Mouse (Mus musculus): ENCODE data around the gene Phtf2. TPM values are rescaled to one million over a fixed set of nuclear protein-coding genes. Genes with fewer than 3 reads are reported as not detected.
"Not testable (repeated sequence)": the region's sequence is repeated elsewhere in the genome, so short reads cannot be mapped to it uniquely, and the experiment has no call there.

The Phtf2 gene
- total RNA-seq, 2 experiments from 2014 or later = 18.8 to 20.1 TPM

- intact Hi-C loops (cut with DNase I) = no loop called here
Measured at GRCm38 (mm10) chr5:20873146-20873545, 8.8 kb downstream of the Phtf2 start.

DNA sequence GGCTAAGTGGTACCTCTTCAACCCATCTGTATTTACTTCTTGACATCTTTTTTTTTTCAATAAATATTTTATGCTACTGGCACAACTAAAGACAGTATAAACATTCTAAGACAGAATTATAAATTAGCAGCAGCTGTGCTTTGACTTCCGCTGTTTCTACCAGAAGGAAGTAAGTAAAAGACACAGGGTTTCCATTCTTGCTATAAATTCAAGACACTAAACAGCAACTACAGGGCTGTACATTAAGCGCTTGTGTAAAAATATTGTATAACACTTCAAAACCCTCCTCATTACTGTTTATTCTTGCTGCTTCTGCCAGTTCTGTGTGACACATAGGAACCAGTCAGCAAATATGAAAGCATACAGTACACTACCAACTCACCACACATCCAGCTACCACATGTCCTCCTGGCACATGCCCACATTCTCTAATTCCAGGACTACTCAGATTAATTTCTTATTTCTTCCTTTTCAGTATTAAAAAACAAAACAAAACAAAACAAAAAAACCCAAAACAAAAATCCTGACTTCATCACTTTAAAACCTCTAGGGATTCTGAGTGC, 16.6 kb downstream of the Phtf2 start:
- intact Hi-C loops (cut with DNase I) = no loop called here
- no peak for DNase-seq (ENCODE audit: low spot score in 2 of 2)

More at GRCm38 (mm10) chr5:20873146-20873545, 8.8 kb downstream of the Phtf2 start:
- DNase-seq (ENCODE audit: low spot score in 2 of 2) = no peak

DNA sequence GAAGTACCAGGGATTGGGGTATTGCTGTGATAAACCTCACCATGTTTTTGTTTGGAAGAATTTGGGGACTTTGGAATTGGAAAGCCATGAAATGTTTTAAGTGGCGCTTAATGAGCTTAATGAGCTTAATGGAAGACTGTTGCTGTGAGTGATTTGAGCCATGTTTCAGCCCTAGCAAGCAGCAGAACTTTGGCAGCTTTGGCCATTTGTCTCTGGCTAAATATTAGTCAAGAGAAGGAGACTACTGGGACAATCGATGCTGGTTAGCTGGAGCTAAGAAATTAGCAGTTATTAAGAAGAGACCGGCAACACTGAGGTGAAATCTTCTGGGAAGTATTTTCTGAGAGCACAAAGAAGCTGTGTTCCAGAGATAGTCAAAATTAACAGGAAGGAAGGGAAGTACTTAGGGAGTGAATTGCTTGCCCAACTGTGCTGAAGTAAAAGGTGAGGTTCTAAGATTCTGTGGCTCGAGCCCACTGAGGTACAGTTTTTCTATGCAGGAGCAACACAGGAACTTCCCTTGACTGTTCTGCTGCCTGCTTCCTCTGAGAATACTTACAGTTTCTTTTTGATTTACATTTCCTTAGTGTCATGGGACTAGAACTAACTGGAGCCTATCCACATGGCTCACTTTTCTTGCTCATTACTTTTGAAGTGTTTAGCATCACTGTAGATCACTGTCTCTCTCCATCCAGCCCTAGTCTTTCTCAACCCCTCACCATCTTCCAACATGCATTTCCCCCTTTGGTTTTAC, 17.5 kb downstream of the Phtf2 start:
- DNase-seq (ENCODE audit: low spot score in 2 of 2) = no peak
- intact Hi-C loops (cut with DNase I) = no loop called here

DNA sequence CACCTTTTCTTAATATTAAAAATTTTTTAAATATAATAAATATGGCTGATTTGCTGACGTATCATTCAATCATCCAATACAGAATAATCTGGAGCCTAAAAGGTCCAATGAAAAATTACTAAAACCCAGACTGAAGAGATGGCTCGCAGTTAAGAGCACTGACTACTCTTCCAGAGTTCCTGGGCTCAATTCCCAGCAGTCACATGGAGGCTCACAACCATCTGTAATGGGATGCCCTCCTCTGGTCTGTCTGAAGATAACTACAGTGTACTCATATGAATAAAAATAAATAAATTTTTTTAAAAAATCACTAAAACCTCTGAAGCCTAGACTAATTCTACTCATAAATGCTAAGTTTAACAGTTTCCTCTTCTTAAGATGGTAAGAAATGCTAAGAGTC, 20.0 kb downstream of the Phtf2 start:
- DNase-seq (ENCODE audit: low spot score in 2 of 2) = no peak

DNA sequence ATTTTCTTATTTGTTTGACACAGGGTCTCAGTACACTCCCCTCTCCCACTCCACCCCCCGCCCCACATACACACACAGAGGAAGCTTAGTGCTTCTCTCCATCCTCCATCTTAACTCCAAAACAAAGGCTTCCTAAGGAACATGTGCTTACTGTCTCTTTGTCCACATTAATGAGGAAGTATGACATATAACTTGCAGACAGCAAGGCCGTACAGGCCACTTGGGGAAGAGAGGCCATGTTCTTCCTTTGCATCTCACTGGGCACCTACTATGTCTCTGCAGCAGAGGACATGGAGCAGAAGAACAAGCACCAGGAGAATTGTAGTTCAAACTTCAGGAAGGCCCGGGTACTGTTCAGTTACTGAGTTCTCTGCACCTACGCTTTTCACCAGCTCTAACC, 21.4 kb downstream of the Phtf2 start:
- no peak for DNase-seq (ENCODE audit: low spot score in 2 of 2)
- intact Hi-C loops (cut with DNase I) = no loop called here

More for the DNA sequence above, 20.0 kb downstream of the Phtf2 start:
- intact Hi-C loops (cut with DNase I) = no loop called here

DNA sequence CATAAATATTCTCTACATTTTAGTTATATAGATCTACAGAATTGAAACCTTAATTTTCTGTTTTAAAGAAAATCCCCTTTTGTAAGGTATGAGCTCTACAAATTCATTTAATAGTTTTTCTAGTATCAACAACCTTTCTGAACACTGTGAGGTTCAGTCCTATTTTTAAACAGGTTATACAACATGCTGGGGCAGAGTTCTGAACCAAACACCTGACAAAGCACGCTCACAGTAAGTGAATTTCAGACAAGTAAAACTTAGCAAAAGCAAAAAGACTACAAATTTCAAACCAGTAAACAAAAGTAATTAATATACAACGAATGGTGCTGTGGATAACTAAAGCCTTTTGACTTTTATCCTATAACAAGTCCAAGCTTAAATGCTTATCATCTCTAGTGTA, 23.5 kb downstream of the Phtf2 start:
- intact Hi-C loops (cut with DNase I) = no loop called here
- DNase-seq (ENCODE audit: low spot score in 2 of 2) = no peak

GRCm38 (mm10) chr5:20855066-20855465, 26.9 kb downstream of the Phtf2 start:
- DNase-seq (ENCODE audit: low spot score in 2 of 2) = no peak
- intact Hi-C loops (cut with DNase I) = no loop called here

DNA sequence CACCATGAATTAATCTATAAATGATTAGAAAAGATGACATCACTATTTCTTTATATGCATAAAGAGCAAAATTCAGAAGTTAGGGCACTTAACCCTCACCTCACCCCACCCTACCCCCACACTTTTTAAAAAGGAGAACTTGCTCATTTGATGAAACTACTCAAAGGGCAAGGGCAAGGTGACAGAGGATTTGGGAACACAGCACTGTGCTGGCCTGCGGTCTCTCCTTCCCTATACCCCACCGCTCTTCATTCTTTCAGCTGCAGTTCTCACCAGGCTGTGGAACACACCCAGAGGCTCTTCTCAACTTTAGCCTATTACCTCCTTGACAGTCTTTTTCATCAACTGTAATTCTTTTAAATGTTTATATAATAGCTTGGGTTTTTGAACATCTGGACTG, 34.9 kb downstream of the Phtf2 start:
- DNase-seq (ENCODE audit: low spot score in 2 of 2) = no peak
- intact Hi-C loops (cut with DNase I) = no loop called here

DNA sequence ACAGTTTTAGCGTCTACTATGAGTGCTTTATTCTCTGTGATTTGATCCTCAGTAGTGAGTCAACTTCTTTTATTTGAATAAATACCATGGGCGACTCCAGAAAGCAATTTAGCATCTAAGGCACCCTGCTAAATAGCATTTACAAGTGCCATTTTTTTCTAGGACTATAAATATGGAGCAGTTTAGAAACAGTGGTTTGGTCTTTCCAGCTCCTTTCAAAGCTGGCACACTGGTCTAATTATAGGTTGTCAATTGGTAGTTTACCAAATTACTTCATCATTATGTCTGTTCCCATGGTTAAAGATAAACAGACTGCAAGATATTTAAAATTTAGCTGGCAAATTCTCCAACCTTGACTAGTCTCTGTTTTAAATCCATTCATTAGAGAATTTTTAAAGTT, 38.1 kb downstream of the Phtf2 start:
- DNase-seq (ENCODE audit: low spot score in 2 of 2) = peak in 1 of 2 experiments; percentile 25
- intact Hi-C loops (cut with DNase I) = no loop called here

DNA sequence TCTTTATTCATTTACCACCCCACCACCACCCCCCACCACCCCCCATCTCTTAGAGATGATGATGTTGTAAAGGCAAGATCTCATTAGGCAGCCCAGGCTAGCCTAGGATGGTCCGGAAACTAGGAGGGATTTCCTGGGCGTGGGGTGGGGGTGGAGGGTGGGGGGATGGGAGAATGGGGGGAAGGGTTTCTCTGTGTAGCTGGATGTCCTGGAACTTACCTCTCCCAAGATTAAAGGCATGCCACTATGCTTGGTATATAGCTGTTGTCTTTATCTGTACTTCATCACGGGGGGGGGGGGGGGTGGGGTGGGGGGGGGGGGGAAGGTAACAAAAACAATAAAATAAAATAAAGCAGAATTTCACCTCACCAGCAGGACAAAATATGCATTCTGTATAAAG, 38.5 kb downstream of the Phtf2 start:
- intact Hi-C loops (cut with DNase I) = no loop called here
- DNase-seq (ENCODE audit: low spot score in 2 of 2) = no peak

DNA sequence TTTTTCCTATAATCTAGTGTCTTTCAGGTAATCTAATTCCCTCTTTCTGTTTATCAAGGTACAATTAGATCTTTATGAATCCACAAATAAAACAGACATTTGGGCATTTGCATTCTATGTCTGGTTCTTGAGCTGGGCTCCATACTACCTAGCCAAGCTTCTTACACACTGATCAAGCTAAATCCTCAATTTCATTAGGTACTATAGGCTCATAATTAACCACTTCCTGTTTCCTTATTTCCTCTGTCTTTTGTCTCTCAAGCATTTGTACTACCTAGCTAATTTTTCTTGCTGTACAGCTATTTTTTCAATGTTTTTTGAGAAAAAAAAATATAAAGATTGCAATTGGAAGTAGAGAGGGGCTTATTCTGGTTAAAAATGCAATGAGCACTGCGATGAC, 44.8 kb downstream of the Phtf2 start:
- intact Hi-C loops (cut with DNase I) = no loop called here
- DNase-seq (ENCODE audit: low spot score in 2 of 2) = no peak

- DNase-seq (ENCODE audit: low spot score in 2 of 2) = no peak
- intact Hi-C loops (cut with DNase I) = no loop called here
Measured at GRCm38 (mm10) chr5:20834399-20834798, 47.5 kb downstream of the Phtf2 start.

GRCm38 (mm10) chr5:20831433-20831832, 50.5 kb downstream of the Phtf2 start:
- intact Hi-C loops (cut with DNase I) = no loop called here
- DNase-seq (ENCODE audit: low spot score in 2 of 2) = no peak

DNA sequence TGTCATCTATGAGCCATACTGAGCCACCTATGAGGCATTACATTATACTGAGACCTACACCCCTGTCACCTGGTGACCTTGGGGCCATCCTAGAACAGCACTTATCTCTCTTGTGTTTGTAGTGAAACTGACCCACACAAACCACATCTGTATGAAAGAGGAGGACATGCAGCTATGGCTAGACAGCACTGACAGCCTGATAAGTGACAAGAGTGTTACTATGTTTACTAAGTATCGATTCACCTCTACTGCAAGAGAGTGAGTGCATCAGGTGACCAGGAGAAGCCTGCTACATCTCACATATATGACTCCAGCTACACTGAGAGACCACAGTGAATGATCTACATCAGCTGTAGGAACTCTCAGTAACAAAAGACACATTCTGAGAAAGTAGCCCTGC, 51.2 kb downstream of the Phtf2 start:
- intact Hi-C loops (cut with DNase I) = no loop called here
- DNase-seq (ENCODE audit: low spot score in 2 of 2) = no peak

DNA sequence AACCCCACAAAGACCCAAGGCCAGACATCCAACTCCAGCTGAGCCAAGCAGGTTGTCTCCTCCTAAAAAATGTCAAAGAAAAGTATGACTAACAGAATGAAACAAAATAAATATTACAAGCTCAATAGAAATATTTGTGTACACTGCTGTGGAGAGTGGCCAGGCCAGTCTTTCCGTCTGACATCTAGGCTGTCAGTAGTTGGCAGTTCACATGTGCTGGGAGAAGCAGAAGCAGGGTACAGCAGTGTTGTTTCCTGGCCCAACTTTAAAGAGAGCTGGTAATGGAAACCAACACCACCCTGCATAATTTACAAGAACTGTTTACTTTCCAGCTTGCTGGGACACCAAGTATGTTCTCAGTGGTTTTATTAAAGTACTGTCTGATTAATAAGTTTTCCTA, 60.3 kb downstream of the Phtf2 start:
- intact Hi-C loops (cut with DNase I) = no loop called here
- no peak for DNase-seq (ENCODE audit: low spot score in 2 of 2)

- no peak for DNase-seq (ENCODE audit: low spot score in 2 of 2)
- intact Hi-C loops (cut with DNase I) = no loop called here
Measured at GRCm38 (mm10) chr5:20821122-20821521, 60.8 kb downstream of the Phtf2 start.

DNA sequence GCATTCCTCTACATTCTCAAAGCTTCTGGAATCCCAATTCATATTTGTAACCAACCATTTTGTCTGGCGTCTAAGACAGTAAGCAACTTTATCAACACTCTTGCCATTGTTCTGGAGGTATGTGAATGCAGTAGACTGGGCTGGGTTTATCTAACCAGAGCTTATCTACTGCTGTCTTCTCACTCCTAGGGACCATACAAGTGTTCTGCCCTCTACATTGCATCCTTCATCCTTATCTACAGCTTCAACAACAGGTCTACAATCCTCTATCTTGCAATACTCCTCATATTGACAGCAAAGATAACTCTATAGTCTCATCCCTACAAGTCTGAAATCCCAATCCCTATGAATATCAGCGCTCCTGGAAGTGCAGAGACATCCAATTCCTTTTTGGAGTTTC, 66.8 kb downstream of the Phtf2 start:
- DNase-seq (ENCODE audit: low spot score in 2 of 2) = no peak
- intact Hi-C loops (cut with DNase I) = no loop called here

DNA sequence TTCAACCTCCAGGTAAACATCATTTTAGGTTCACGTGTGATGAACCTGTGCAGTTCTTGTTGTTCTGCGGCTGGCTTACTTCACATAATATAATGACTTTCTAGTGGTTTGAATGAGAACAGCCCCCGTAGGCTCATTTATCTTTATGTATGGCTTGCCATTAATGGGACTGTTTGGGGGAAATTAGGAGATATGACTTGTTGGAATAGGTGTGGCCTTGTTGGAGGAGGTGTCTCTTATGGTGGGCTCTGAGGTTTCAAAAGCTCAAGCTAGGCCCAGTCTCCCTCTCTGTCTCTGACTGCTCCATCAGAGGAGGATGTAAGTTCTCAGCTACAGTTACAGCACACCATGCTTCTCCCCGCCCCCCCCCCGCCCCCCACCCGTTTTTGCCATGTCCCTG, 71.5 kb downstream of the Phtf2 start:
- intact Hi-C loops (cut with DNase I) = no loop called here
- DNase-seq (ENCODE audit: low spot score in 2 of 2) = no peak

GRCm38 (mm10) chr5:20795932-20796331, 86.0 kb downstream of the Phtf2 start:
- intact Hi-C loops (cut with DNase I) = no loop called here
- DNase-seq (ENCODE audit: low spot score in 2 of 2) = no peak

GRCm38 (mm10) chr5:20791793-20792554, 90.0 kb downstream of the Phtf2 start:
- DNase-seq (ENCODE audit: low spot score in 2 of 2) = no peak
- intact Hi-C loops (cut with DNase I) = no loop called here

DNA sequence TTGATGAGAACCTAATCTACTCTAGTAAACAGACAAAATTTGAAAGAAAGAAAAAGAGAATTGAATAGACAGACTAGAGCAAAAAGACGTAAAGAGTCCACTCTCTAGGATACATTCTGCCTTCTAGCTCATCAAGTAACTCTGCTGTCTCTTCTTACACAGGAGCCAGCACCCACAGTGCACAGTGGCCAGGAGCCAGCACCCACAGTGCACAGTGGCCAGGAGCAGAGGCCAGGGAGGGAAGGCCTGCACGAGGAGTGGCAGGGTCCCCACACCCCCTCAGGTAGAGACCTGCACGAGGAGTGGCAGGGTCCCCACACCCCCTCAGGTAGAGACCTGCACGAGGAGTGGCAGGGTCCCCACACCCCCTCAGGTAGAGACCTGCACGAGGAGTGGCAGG, 95.5 kb downstream of the Phtf2 start:
- DNase-seq (ENCODE audit: low spot score in 2 of 2); intact Hi-C loops (cut with DNase I): not testable (repeated sequence)
